Mouse (Mus musculus) lung, embryonic 16.5 days (tissue): ENCODE measurements around the gene Cdadc1. TPM values are rescaled to one million over a fixed set of nuclear protein-coding genes. Genes with fewer than 3 reads are reported as not detected.

Experiments
- ATAC-seq: fragments of 200-750 bp; cut with Nextera tagmentation; 2 replicates; pipeline ENCODE4 v1.8.0; 2017; ENCODE audit warnings: low read depth, mild to moderate bottlenecking, moderate library complexity
- H3K27ac ChIP-seq: fragments of 300-500 bp; sonication (generic); 2 replicates; pipeline ENCODE4 v1.5.1; 2014; ENCODE audit warnings: mild to moderate bottlenecking, control low read depth, low read length
- H3K27me3 ChIP-seq: fragments of 300-500 bp; sonication (generic); 2 replicates; pipeline ENCODE4 v1.6.1; 2014; ENCODE audit warnings: low read depth, low read length, mixed read lengths; ENCODE audit not compliant: control insufficient read depth, insufficient read depth
- H3K36me3 ChIP-seq: fragments of 300-500 bp; sonication (generic); 2 replicates; pipeline ENCODE4 v1.6.1; 2014; ENCODE audit warnings: low read length; ENCODE audit not compliant: control insufficient read depth, insufficient read depth
- H3K4me1 ChIP-seq: fragments of 300-500 bp; sonication (generic); replicated peaks from 2 replicates; pipeline ENCODE4 v1.6.1; 2014; ENCODE audit warnings: low read length, mixed read lengths; ENCODE audit not compliant: control insufficient read depth, insufficient read depth
- H3K4me2 ChIP-seq: fragments of 300-500 bp; sonication (generic); 2 replicates; pipeline ENCODE4 v1.6.1; 2014; ENCODE audit warnings: low read depth, low read length, control low read depth
- H3K4me3 ChIP-seq: fragments of 300-500 bp; sonication (generic); 2 replicates; pipeline ENCODE4 v1.5.1; 2014; ENCODE audit warnings: mild to moderate bottlenecking, low read length, control low read depth
- H3K9ac ChIP-seq: fragments of 300-500 bp; sonication (generic); 2 replicates; pipeline ENCODE4 v1.6.1; 2014; ENCODE audit warnings: low read length, control low read depth
- H3K9me3 ChIP-seq: fragments of 300-500 bp; sonication (generic); 2 replicates; pipeline ENCODE4 v1.6.1; 2016; ENCODE audit warnings: low read length; ENCODE audit not compliant: control insufficient read depth
- WGBS: fragments of 180-500 bp; shearing (Covaris S2); extraction: QIAGEN DNeasy Blood & Tissue Kit; methylation state at CpG from one replicate; pipeline ENCODE4 v1.1.7; 2014; 5-methylcytosine and 5-hydroxymethylcytosine counted together
- polyA plus RNA-seq: library from polyadenylated mRNA; unstranded; fragments of >200 nt; fragmentation: Nextera tagmentation; extraction: Ambion mirVana; gene quantifications from 2 replicates; pipeline ENCODE4 v1.2.1, GENCODE M21; 2015

The Cdadc1 gene
- polyA plus RNA-seq, 1 experiment from 2014 or later, result 35.3 TPM

- no peaks in the 10 kb centered on the region for H3K36me3 ChIP-seq
- WGBS, result 64% methylated on average over 5 of the region's 5 CpGs
These were observed 43.7 kb downstream of the Cdadc1 start for GRCm38 (mm10) chr14:59554025-59554424.

GRCm38 (mm10) chr14:59551956-59552355 lies 45.8 kb downstream of the Cdadc1 start:
- Histone ChIP-seq H3K9me3 (no peaks in the 10 kb centered on the region), H3K4me1 (peaks cover 17% of the 10 kb centered on the region), H3K36me3 (no peaks in the 10 kb centered on the region), H3K27me3 (no peaks in the 10 kb centered on the region), H3K4me3 (no peak overlapping the region), H3K9ac (no peak overlapping the region), H3K27ac (no peak overlapping the region), H3K4me2 (no peak overlapping the region)
- 35% methylated on average over 8 of the region's 8 CpGs for WGBS
- no peak for ATAC-seq

More at GRCm38 (mm10) chr14:59554025-59554424, 43.7 kb downstream of the Cdadc1 start:
- Histone ChIP-seq H3K4me2 (no peak overlapping the region), H3K9me3 (no peaks in the 10 kb centered on the region), H3K9ac (no peak overlapping the region), H3K4me3 (no peak overlapping the region), H3K27me3 (no peaks in the 10 kb centered on the region), H3K4me1 (peaks cover 12% of the 10 kb centered on the region), H3K27ac (no peak overlapping the region)
- no peak for ATAC-seq

- Histone ChIP-seq H3K27ac (no peak overlapping the region), H3K9ac (no peak overlapping the region), H3K27me3 (no peaks in the 10 kb centered on the region), H3K4me1 (peaks cover 19% of the 10 kb centered on the region), H3K9me3 (no peaks in the 10 kb centered on the region), H3K4me3 (no peak overlapping the region), H3K36me3 (no peaks in the 10 kb centered on the region), H3K4me2 (no peak overlapping the region)
- ATAC-seq, result no peak
- 80% methylated on average over 2 of the region's 2 CpGs for WGBS
These were observed 46.9 kb downstream of the Cdadc1 start for GRCm38 (mm10) chr14:59550841-59551240.

- no peaks in the 10 kb centered on the region for H3K27me3 ChIP-seq
- peaks cover 19% of the 10 kb centered on the region for H3K4me1 ChIP-seq
- peak overlapping the region; percentile 75 for H3K27ac ChIP-seq
- peak overlapping the region; percentile 41; the same call in 1 of the 2 replicates for H3K9ac ChIP-seq
- peak; percentile 34 for ATAC-seq
- H3K36me3 ChIP-seq, result no peaks in the 10 kb centered on the region
- 45% methylated on average over 6 of the region's 6 CpGs for WGBS
- no peak overlapping the region for H3K4me2 ChIP-seq
- no peak overlapping the region for H3K4me3 ChIP-seq
- H3K9me3 ChIP-seq, result no peaks in the 10 kb centered on the region
These were observed 48.7 kb downstream of the Cdadc1 start for GRCm38 (mm10) chr14:59549106-59549505.

GRCm38 (mm10) chr14:59548532-59548931 lies 49.2 kb downstream of the Cdadc1 start:
- Histone ChIP-seq H3K9ac (no peak overlapping the region), H3K27ac (peak overlapping the region; percentile 75), H3K9me3 (no peaks in the 10 kb centered on the region), H3K4me2 (no peak overlapping the region), H3K4me1 (peaks cover 19% of the 10 kb centered on the region), H3K4me3 (no peak overlapping the region), H3K36me3 (no peaks in the 10 kb centered on the region), H3K27me3 (no peaks in the 10 kb centered on the region)
- WGBS, result 42% methylated on average over 2 of the region's 2 CpGs
- peak; percentile 52; the same call in 1 of the 2 replicates for ATAC-seq

- H3K4me3 ChIP-seq, result no peak overlapping the region
- no peak overlapping the region for H3K27ac ChIP-seq
- H3K4me1 ChIP-seq, result peaks cover 19% of the 10 kb centered on the region
- H3K9ac ChIP-seq, result no peak overlapping the region
- no peaks in the 10 kb centered on the region for H3K9me3 ChIP-seq
- ATAC-seq, result no peak
- no peaks in the 10 kb centered on the region for H3K27me3 ChIP-seq
- no peak overlapping the region for H3K4me2 ChIP-seq
- no peaks in the 10 kb centered on the region for H3K36me3 ChIP-seq
- 44% methylated on average over 5 of the region's 5 CpGs for WGBS
These were observed 50.2 kb downstream of the Cdadc1 start for GRCm38 (mm10) chr14:59547530-59547929.

GRCm38 (mm10) chr14:59546162-59546880 lies 51.4 kb downstream of the Cdadc1 start:
- H3K9ac ChIP-seq, result no peak overlapping the region
- peak overlapping the region; percentile 63 for H3K27ac ChIP-seq
- ATAC-seq, result 0 out of 2 replicates have a peak, but pooled peaks have one; percentile 37
- 62% methylated on average over 7 of the region's 7 CpGs for WGBS
- H3K36me3 ChIP-seq, result no peaks in the 10 kb centered on the region
- no peaks in the 10 kb centered on the region for H3K27me3 ChIP-seq
- no peak overlapping the region for H3K4me3 ChIP-seq
- peaks cover 19% of the 10 kb centered on the region for H3K4me1 ChIP-seq
- H3K4me2 ChIP-seq, result no peak overlapping the region
- H3K9me3 ChIP-seq, result no peaks in the 10 kb centered on the region

GRCm38 (mm10) chr14:59543956-59544355 lies 53.8 kb downstream of the Cdadc1 start:
- H3K4me2 ChIP-seq, result no peak overlapping the region
- H3K27ac ChIP-seq, result peak overlapping the region; percentile 12; the same call in 1 of the 2 replicates
- no peaks in the 10 kb centered on the region for H3K36me3 ChIP-seq
- peaks cover 9% of the 10 kb centered on the region for H3K4me1 ChIP-seq
- WGBS, result 70% methylated on average over 5 of the region's 5 CpGs
- no peaks in the 10 kb centered on the region for H3K27me3 ChIP-seq
- no peak overlapping the region for H3K4me3 ChIP-seq
- H3K9me3 ChIP-seq, result no peaks in the 10 kb centered on the region
- no peak for ATAC-seq
- H3K9ac ChIP-seq, result no peak overlapping the region

- no peak for ATAC-seq
- H3K9ac ChIP-seq, result no peak overlapping the region
These were observed 54.5 kb downstream of the Cdadc1 start for GRCm38 (mm10) chr14:59543158-59543826.

More at GRCm38 (mm10) chr14:59543158-59543826, 54.5 kb downstream of the Cdadc1 start:
- Histone ChIP-seq H3K4me2 (no peak overlapping the region), H3K4me3 (no peak overlapping the region), H3K36me3 (no peaks in the 10 kb centered on the region), H3K27me3 (no peaks in the 10 kb centered on the region), H3K9me3 (no peaks in the 10 kb centered on the region), H3K4me1 (peaks cover 6% of the 10 kb centered on the region), H3K27ac (no peak overlapping the region)
- 86% methylated on average over 3 of the region's 3 CpGs for WGBS
